Mouse (Mus musculus) left cerebral cortex, postnatal 4 days (tissue): ENCODE data around the gene Cryba1. TPM values are rescaled to one million over a fixed set of nuclear protein-coding genes. Genes with fewer than 3 reads are reported as not detected.
A peak's percentile ranks its signal among the peaks of the same experiment; 100 is the strongest.

Experiments used
- DNase-seq: peaks from one replicate; pipeline ENCODE4 v3.0.0-alpha.2; 2022
- intact Hi-C: fragments of 180-260 bp; cut with DNase I; formaldehyde crosslinking; loops from one replicate; pipeline ENCODE4 v1.15.1; 2025
- total RNA-seq, 2 experiments: library from RNA; stranded (reverse); gene quantifications; 2 replicates each; pipeline ENCODE4 v1.2.3; 2021

The Cryba1 gene
- total RNA-seq, 2 experiments from 2014 or later, result 0.26 to 0.52 TPM

DNA sequence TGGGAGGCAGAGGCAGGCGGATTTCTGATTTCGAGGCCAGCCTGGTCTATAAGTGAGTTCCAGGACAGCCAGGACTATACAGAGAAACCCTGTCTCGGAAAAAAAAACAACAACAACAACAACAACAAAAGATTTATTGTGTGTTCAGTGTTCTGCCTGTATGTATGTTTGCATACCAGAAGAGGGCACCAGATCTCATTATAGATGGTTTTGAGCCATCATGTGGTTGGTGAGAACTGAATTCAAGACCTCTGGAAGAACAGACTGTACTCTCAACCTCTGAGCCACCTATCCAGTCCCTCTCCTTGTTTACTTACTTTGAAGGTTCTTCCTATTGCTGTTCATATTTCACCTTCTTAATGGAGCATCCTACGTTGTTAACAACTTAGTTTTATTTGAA is 3.7 kb downstream of the Cryba1 start:
- DNase-seq, result no peak
- intact Hi-C loops, result no loop called here

GRCm38 (mm10) chr11:77719055-77719454 is 6.0 kb downstream of the Cryba1 start:
- intact Hi-C loops, result no loop called here
- DNase-seq, result no peak

- no peak for DNase-seq
- intact Hi-C loops, result no loop called here
Observed at GRCm38 (mm10) chr11:77713736-77714135, 11.3 kb downstream of the Cryba1 start.

GRCm38 (mm10) chr11:77709039-77709438 is 16.0 kb downstream of the Cryba1 start:
- DNase-seq, result no peak
- intact Hi-C loops, result no loop called here

GRCm38 (mm10) chr11:77705920-77706319 is 19.2 kb downstream of the Cryba1 start:
- intact Hi-C loops, result no loop called here
- DNase-seq, result no peak

- DNase-seq, result no peak
- intact Hi-C loops, result no loop called here
Observed at GRCm38 (mm10) chr11:77697232-77697631, 27.9 kb downstream of the Cryba1 start.

- no peak for DNase-seq
- intact Hi-C loops, result no loop called here
Observed at GRCm38 (mm10) chr11:77693026-77693425, 32.1 kb downstream of the Cryba1 start.

- DNase-seq, result peak; percentile 44
- intact Hi-C loops, result no loop called here
Observed at GRCm38 (mm10) chr11:77687541-77688131, 37.4 kb downstream of the Cryba1 start.

GRCm38 (mm10) chr11:77686841-77687540 is 38.1 kb downstream of the Cryba1 start:
- DNase-seq, result peak; percentile 62
- intact Hi-C loops, result no loop called here

- DNase-seq, result peak; percentile 40
- intact Hi-C loops, result no loop called here
Observed at GRCm38 (mm10) chr11:77686346-77686840, 38.7 kb downstream of the Cryba1 start.

GRCm38 (mm10) chr11:77685383-77686265 is 39.5 kb downstream of the Cryba1 start, which contains the start of gene Nufip2:
Nufip2 (plus strand) TSS chr11:77686155.
- DNase-seq, result peak; percentile 99
- intact Hi-C loops, result no loop called here

- intact Hi-C loops, result no loop called here
- DNase-seq, result no peak
Observed at GRCm38 (mm10) chr11:77684896-77685295, 40.2 kb downstream of the Cryba1 start.

- no peak for DNase-seq
- intact Hi-C loops, result no loop called here
Observed at GRCm38 (mm10) chr11:77680018-77680417, 45.1 kb downstream of the Cryba1 start.

- no peak for DNase-seq
- intact Hi-C loops, result no loop called here
Observed at GRCm38 (mm10) chr11:77673428-77673991, 51.6 kb downstream of the Cryba1 start.

- intact Hi-C loops, result no loop called here
- DNase-seq, result no peak
Observed at GRCm38 (mm10) chr11:77672746-77673145, 52.3 kb downstream of the Cryba1 start.

Other genes with a start within 250 kb of the Cryba1 start
- 100 to 1,000 TPM; 216 to 217 TPM for gene Ankrd13b, start 235.6 kb downstream of the Cryba1 start, total RNA-seq
- gene Git1, start 231.7 kb downstream of the Cryba1 start, total RNA-seq, result 100 to 1,000 TPM; 150 to 151 TPM
- gene Abhd15, start 210.2 kb downstream of the Cryba1 start, total RNA-seq, result under 1 TPM; 0.50 to 0.54 TPM
- 1 to 10 TPM; 5.8 TPM for gene Trp53i13, start 209.3 kb downstream of the Cryba1 start, total RNA-seq
- gene Gm10392, start 206.1 kb downstream of the Cryba1 start, total RNA-seq, result not detected
- 100 to 1,000 TPM; 104 to 113 TPM for gene Taok1, start 117.5 kb downstream of the Cryba1 start, total RNA-seq
- gene Nufip2, start 39.1 kb downstream of the Cryba1 start, total RNA-seq, result 10 to 100 TPM; 74.1 to 76.0 TPM
- 100 to 1,000 TPM; 146 to 151 TPM for gene Myo18a, start 38.0 kb upstream of the Cryba1 start, total RNA-seq
- not detected for gene Gm10277, start 62.5 kb upstream of the Cryba1 start, total RNA-seq
- gene Pipox, start 168.8 kb upstream of the Cryba1 start, total RNA-seq, result 1 to 10 TPM; 1.5 to 3.7 TPM
- gene Sez6, start 205.5 kb upstream of the Cryba1 start, total RNA-seq, result 100 to 1,000 TPM; 246 to 287 TPM